Mouse (Mus musculus) midbrain, embryonic 16.5 days (tissue): ENCODE measurements at regions not wholly inside any gene's neighbourhood (a gene's known extent, or its start where the extent isn't known, plus 50 kb on each side); places are given as distances from the start of the nearest gene placed in this dataset.

ENCODE experiments used
- ATAC-seq: fragments of 200-750 bp; cut with Nextera tagmentation; 2 replicates; pipeline ENCODE4 v1.8.0; 2017; ENCODE audit warnings: moderate TSS enrichment
- H3K27ac ChIP-seq: fragments of 300-500 bp; sonication (generic); 2 replicates; pipeline ENCODE4 v1.5.1; 2014; ENCODE audit warnings: mild to moderate bottlenecking, low read length, mixed read lengths
- H3K27me3 ChIP-seq: fragments of 300-500 bp; sonication (generic); 2 replicates; pipeline ENCODE4 v1.6.1; 2014; ENCODE audit warnings: low read depth, low read length, mixed read lengths; ENCODE audit not compliant: control insufficient read depth, insufficient read depth
- H3K36me3 ChIP-seq: fragments of 300-500 bp; sonication (generic); 2 replicates; pipeline ENCODE4 v1.6.1; 2014; ENCODE audit warnings: mild to moderate bottlenecking, low read length, moderate library complexity, mixed read lengths; ENCODE audit not compliant: control insufficient read depth, insufficient read depth
- H3K4me1 ChIP-seq: fragments of 300-500 bp; sonication (generic); 2 replicates; pipeline ENCODE4 v1.6.1; 2014; ENCODE audit warnings: mild to moderate bottlenecking, low read length, mixed read lengths; ENCODE audit not compliant: control insufficient read depth, insufficient read depth
- H3K4me2 ChIP-seq: fragments of 300-500 bp; sonication (generic); 2 replicates; pipeline ENCODE4 v1.6.1; 2014; ENCODE audit warnings: mild to moderate bottlenecking, low read length, mixed read lengths
- H3K4me3 ChIP-seq: fragments of 300-500 bp; sonication (generic); 2 replicates; pipeline ENCODE4 v1.5.1; 2014; ENCODE audit warnings: low read depth, mild to moderate bottlenecking, low read length, moderate library complexity, mixed read lengths
- H3K9ac ChIP-seq: fragments of 300-500 bp; sonication (generic); 2 replicates; pipeline ENCODE4 v1.6.1; 2014; ENCODE audit warnings: low read depth, low read length, mixed read lengths
- H3K9me3 ChIP-seq: fragments of 300-500 bp; sonication (generic); replicated peaks from 2 replicates; pipeline ENCODE4 v1.6.1; 2014; ENCODE audit warnings: mild to moderate bottlenecking, low read length, mixed read lengths; ENCODE audit not compliant: control insufficient read depth, poor library complexity, severe bottlenecking
- WGBS: fragments of 180-500 bp; shearing (Covaris S2); extraction: QIAGEN DNeasy Blood & Tissue Kit; methylation state at CpG from one replicate; pipeline ENCODE4 v1.1.7; 2014; 5-methylcytosine and 5-hydroxymethylcytosine counted together

- Histone ChIP-seq H3K27me3 (no peaks in the 10 kb centered on the region), H3K4me2 (no peak overlapping the region), H3K4me3 (no peak overlapping the region), H3K9ac (no peak overlapping the region), H3K36me3 (no peaks in the 10 kb centered on the region), H3K27ac (peak overlapping the region; percentile 42; the same call in 1 of the 2 replicates), H3K4me1 (no peaks in the 10 kb centered on the region), H3K9me3 (no peaks in the 10 kb centered on the region)
- 59% methylated on average over 5 of the region's 5 CpGs for WGBS
- no peak for ATAC-seq
These were observed 281.0 kb upstream of the 4930452B06Rik start for GRCm38 (mm10) chr14:8946851-8947625.

GRCm38 (mm10) chr14:8935121-8935520 is 269.1 kb upstream of the 4930452B06Rik start:
- Histone ChIP-seq H3K27ac (no peak overlapping the region), H3K9ac (no peak overlapping the region), H3K4me3 (no peak overlapping the region), H3K36me3 (no peaks in the 10 kb centered on the region), H3K27me3 (no peaks in the 10 kb centered on the region), H3K4me2 (no peak overlapping the region), H3K9me3 (no peaks in the 10 kb centered on the region), H3K4me1 (no peaks in the 10 kb centered on the region)
- no peak for ATAC-seq
- 15% methylated on average over 5 of the region's 5 CpGs for WGBS
